Mouse (Mus musculus) myocyte (in vitro differentiated cells): ENCODE measurements at regions not wholly inside any gene's neighbourhood (a gene's known extent, or its start where the extent isn't known, plus 50 kb on each side); places are given as distances from the start of the nearest gene placed in this dataset.

Source experiments
- E2F4 ChIP-seq: IDR thresholded peaks from one replicate; pipeline ENCODE4 v1.6.1; 2011; ENCODE audit warnings: mild to moderate bottlenecking, control low read depth, moderate library complexity; ENCODE audit not compliant: insufficient read depth
- MAX ChIP-seq: IDR thresholded peaks from one replicate; pipeline ENCODE4 v1.6.1; 2011; ENCODE audit warnings: low read depth, mild to moderate bottlenecking, control low read depth
- MYOD1 ChIP-seq, 3 experiments: IDR thresholded peaks; one replicate each; pipeline ENCODE4 v1.6.1; 2011; ENCODE audit warnings: control low read depth in 2 of 3, low read depth in 2 of 3, mild to moderate bottlenecking in 2 of 3, moderate library complexity in 1 of 3; ENCODE audit not compliant: insufficient read length in 2 of 3, control insufficient read depth in 1 of 3
- MYOG ChIP-seq, 3 experiments: IDR thresholded peaks; one replicate each; pipeline ENCODE4 v1.6.1; 2011; ENCODE audit warnings: control low read depth in 2 of 3, low read depth in 2 of 3, mild to moderate bottlenecking in 2 of 3; ENCODE audit not compliant: insufficient read length in 2 of 3, control insufficient read depth in 1 of 3, insufficient read depth in 1 of 3
- POLR2A ChIP-seq: IDR thresholded peaks from one replicate; pipeline ENCODE4 v1.6.1; 2011; ENCODE audit warnings: low read depth, mild to moderate bottlenecking, control low read depth, moderate library complexity; ENCODE audit not compliant: insufficient read length
- POLR2AphosphoS2 ChIP-seq: IDR thresholded peaks from one replicate; pipeline ENCODE4 v1.6.1; 2011; ENCODE audit warnings: low read depth, control low read depth; ENCODE audit not compliant: insufficient read length
- SRF ChIP-seq: IDR thresholded peaks from one replicate; pipeline ENCODE4 v1.6.1; 2011; ENCODE audit warnings: low read depth; ENCODE audit not compliant: control insufficient read depth, insufficient read length
- TCF12 ChIP-seq: IDR thresholded peaks from one replicate; pipeline ENCODE4 v1.6.1; 2011; ENCODE audit warnings: mild to moderate bottlenecking, control low read depth; ENCODE audit not compliant: poor library complexity, insufficient read depth, severe bottlenecking
- USF1 ChIP-seq: IDR thresholded peaks from one replicate; pipeline ENCODE4 v1.6.1; 2011; ENCODE audit warnings: low read depth, mild to moderate bottlenecking, control low read depth, moderate library complexity

DNA sequence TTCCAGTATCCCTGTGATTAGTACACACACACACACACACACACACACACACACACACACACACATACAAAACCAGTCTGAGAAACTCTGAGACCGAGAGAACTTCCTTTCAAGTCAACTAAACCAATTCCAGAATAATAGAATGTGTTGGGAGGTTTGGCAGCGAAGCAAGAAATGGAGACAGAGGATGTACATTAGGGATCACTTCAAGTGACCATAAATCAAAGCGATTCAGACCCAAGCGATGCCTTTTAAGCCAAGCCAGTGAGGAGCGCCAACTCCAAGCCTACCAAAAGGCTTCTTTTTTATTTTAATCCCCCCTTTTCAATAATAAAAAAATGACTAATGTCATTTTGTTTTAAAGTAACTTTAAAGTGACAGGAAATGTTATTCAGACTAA, 468.1 kb downstream of the Rfpl4b start:
- no peak for TF ChIP-seq POLR2A
- TF ChIP-seq TCF12, result no peak
- no peak for TF ChIP-seq POLR2AphosphoS2
- no peak for TF ChIP-seq E2F4
- TF ChIP-seq MAX, result no peak
- no peak for TF ChIP-seq MYOG (IDR thresholded peaks at IDR 0.05; ENCODE audit: control insufficient read depth in 1 of 3, insufficient read depth in 1 of 3, insufficient read length in 2 of 3, low read depth in 2 of 3)
- TF ChIP-seq MYOD1 (IDR thresholded peaks at IDR 0.05; ENCODE audit: control insufficient read depth in 1 of 3, insufficient read length in 2 of 3, low read depth in 2 of 3), result no peak
- no peak for TF ChIP-seq SRF
- no peak for TF ChIP-seq USF1
